Mouse (Mus musculus) kidney, embryonic 16.5 days (tissue): ENCODE results near the gene Fhod1. TPM values are rescaled to one million over a fixed set of nuclear protein-coding genes. Genes with fewer than 3 reads are reported as not detected.

ENCODE experiments used
- ATAC-seq: fragments of 200-750 bp; cut with Nextera tagmentation; 2 replicates; pipeline ENCODE4 v1.8.0; 2017; ENCODE audit warnings: moderate TSS enrichment; ENCODE audit not compliant: low FRiP score, low TSS enrichment
- H3K27ac ChIP-seq: fragments of 300-500 bp; sonication (generic); 2 replicates; pipeline ENCODE4 v1.5.1; 2014; ENCODE audit warnings: low read length
- H3K27me3 ChIP-seq: fragments of 300-500 bp; sonication (generic); 2 replicates; pipeline ENCODE4 v1.6.1; 2014; ENCODE audit warnings: low read length, control low read depth, mixed read lengths; ENCODE audit not compliant: insufficient read depth
- H3K36me3 ChIP-seq: fragments of 300-500 bp; sonication (generic); 2 replicates; pipeline ENCODE4 v1.6.1; 2014; ENCODE audit warnings: low read length, control low read depth, mixed read lengths; ENCODE audit not compliant: insufficient read depth
- H3K4me1 ChIP-seq: fragments of 300-500 bp; sonication (generic); 2 replicates; pipeline ENCODE4 v1.6.1; 2014; ENCODE audit warnings: low read length, control low read depth, mixed read lengths; ENCODE audit not compliant: insufficient read depth
- H3K4me2 ChIP-seq: fragments of 300-500 bp; sonication (generic); replicated peaks from 2 replicates; pipeline ENCODE4 v1.6.1; 2014; ENCODE audit warnings: low read depth, low read length
- H3K4me3 ChIP-seq: fragments of 300-500 bp; sonication (generic); 2 replicates; pipeline ENCODE4 v1.5.1; 2014; ENCODE audit warnings: mild to moderate bottlenecking, low read length
- H3K9ac ChIP-seq: fragments of 300-500 bp; sonication (generic); replicated peaks from 2 replicates; pipeline ENCODE4 v1.6.1; 2014; ENCODE audit warnings: low read length
- H3K9me3 ChIP-seq: fragments of 300-500 bp; sonication (generic); 2 replicates; pipeline ENCODE4 v1.6.1; 2016; ENCODE audit warnings: low read length, control low read depth
- WGBS: fragments of 180-500 bp; shearing (Covaris S2); extraction: QIAGEN DNeasy Blood & Tissue Kit; methylation state at CpG from one replicate; pipeline ENCODE4 v1.1.7; 2014; 5-methylcytosine and 5-hydroxymethylcytosine counted together
- polyA plus RNA-seq: library from polyadenylated mRNA; unstranded; fragments of >200 nt; fragmentation: Nextera tagmentation; extraction: Ambion mirVana; gene quantifications from 2 replicates; pipeline ENCODE4 v1.2.1, GENCODE M21; 2015

The Fhod1 gene
- polyA plus RNA-seq, 1 experiment from 2014 or later: 3.7 TPM

DNA sequence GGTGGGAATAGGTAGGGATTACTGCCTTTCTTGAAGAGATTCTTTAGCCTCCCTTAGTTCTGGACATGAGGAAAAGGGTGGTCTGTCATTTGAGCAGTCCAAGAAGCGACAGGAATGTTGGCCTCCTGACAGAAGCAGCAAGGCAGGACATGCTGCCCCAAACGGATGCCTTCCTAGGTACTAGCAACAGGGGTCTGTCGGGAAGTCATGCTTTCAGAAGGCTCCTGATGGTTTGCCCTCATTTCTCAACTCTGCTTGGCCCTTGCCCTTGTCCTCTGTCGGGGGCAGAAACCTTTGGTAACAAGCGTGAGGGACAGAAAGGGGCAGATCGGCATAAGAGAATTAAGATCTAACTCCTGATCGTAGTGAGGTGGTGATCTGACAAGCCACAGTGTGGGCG lies 37.6 kb downstream of the Fhod1 start:
- Histone ChIP-seq H3K36me3 (peaks cover 68% of the 10 kb centered on the region), H3K9me3 (no peaks in the 10 kb centered on the region), H3K9ac (no peak overlapping the region), H3K4me2 (no peak overlapping the region), H3K27me3 (no peaks in the 10 kb centered on the region), H3K27ac (no peak overlapping the region), H3K4me3 (no peak overlapping the region), H3K4me1 (peaks cover 15% of the 10 kb centered on the region)
- 77% methylated on average over 8 of the region's 8 CpGs for WGBS
- ATAC-seq: no peak

DNA sequence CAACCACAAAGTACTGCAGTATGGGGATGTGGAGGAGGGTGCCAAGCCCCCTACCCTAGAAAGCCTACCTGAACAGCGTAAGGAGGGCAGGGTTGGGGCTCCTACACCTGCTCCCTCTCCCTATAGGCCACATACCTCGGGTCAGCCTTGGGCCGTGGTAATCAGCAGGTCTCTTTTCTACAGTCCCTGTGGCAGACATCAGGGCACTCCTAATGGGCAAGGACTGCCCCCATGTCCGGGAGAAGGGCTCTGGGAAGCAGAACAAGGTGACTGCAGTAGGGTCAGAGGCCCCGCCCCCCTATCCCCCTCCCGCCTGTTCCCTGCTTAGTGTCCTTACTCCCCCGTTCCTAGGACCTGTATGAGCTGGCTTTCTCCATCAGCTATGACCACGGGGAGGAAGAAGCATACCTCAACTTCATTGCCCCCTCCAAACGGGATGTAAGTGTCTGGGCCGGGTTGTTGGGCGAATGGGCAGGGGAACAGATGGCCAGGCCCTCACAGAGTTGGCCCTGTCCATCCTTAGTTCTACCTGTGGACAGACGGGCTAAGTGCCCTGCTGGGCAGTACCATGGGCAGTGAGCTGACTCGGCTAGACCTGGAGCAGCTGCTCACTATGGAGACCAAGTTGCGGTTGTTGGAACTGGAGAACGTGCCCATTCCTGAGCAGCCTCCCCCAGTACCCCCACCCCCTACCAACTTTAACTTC lies 38.5 kb downstream of the Fhod1 start:
- no peak for ATAC-seq
- 72% methylated on average over 15 of the region's 15 CpGs for WGBS
- Histone ChIP-seq H3K27me3 (no peaks in the 10 kb centered on the region), H3K4me3 (no peak overlapping the region), H3K4me1 (peaks cover 23% of the 10 kb centered on the region), H3K9ac (no peak overlapping the region), H3K36me3 (peaks cover 65% of the 10 kb centered on the region), H3K27ac (no peak overlapping the region), H3K9me3 (no peaks in the 10 kb centered on the region), H3K4me2 (no peak overlapping the region)

DNA sequence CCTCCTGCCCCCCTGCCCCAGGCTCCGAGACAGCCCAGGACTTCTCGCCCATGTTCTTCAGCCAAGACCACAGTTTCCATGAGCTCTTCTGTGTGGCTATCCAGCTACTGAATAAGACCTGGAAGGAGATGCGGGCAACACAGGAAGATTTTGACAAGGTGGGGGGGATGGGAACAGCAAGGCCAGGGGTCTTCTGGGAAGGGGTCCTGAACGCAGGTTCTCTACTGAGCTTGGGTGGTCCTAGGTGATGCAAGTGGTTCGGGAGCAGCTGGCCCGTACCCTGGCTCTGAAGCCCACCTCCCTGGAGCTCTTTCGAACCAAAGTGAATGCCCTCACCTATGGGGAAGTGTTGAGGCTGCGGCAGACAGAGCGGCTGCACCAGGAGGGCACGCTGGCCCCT lies 39.3 kb downstream of the Fhod1 start:
- no peak overlapping the region for H3K27ac ChIP-seq
- no peaks in the 10 kb centered on the region for H3K27me3 ChIP-seq
- H3K4me2 ChIP-seq: no peak overlapping the region
- 96% methylated on average over 10 of the region's 10 CpGs for WGBS
- peaks cover 64% of the 10 kb centered on the region for H3K36me3 ChIP-seq
- no peak overlapping the region for H3K9ac ChIP-seq
- ATAC-seq: no peak
- peaks cover 24% of the 10 kb centered on the region for H3K4me1 ChIP-seq
- no peak overlapping the region for H3K4me3 ChIP-seq
- no peaks in the 10 kb centered on the region for H3K9me3 ChIP-seq

DNA sequence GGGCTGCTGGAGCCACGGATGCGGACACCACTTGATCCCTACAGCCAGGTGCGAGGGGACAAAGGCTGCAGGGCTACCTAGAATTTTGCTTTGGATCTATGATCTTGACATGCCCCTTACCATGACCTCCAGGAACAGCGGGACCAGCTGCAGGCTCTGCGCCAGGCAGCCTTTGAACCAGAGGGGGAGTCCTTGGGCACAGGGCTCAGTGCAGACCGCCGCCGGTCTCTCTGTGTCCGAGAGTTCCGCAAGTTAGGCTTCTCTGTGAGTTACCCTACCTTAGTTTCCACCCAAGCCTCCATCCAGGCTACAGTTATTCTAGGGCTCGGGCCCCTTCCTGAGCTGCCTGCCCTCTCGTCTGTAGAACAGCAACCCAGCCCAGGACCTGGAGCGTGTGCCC lies 40.1 kb downstream of the Fhod1 start:
- 94% methylated on average over 13 of the region's 13 CpGs for WGBS
- Histone ChIP-seq H3K36me3 (peaks cover 62% of the 10 kb centered on the region), H3K4me1 (peaks cover 24% of the 10 kb centered on the region), H3K27me3 (no peaks in the 10 kb centered on the region), H3K9ac (no peak overlapping the region), H3K27ac (no peak overlapping the region), H3K4me3 (no peak overlapping the region), H3K4me2 (no peak overlapping the region), H3K9me3 (no peaks in the 10 kb centered on the region)
- no peak for ATAC-seq

DNA sequence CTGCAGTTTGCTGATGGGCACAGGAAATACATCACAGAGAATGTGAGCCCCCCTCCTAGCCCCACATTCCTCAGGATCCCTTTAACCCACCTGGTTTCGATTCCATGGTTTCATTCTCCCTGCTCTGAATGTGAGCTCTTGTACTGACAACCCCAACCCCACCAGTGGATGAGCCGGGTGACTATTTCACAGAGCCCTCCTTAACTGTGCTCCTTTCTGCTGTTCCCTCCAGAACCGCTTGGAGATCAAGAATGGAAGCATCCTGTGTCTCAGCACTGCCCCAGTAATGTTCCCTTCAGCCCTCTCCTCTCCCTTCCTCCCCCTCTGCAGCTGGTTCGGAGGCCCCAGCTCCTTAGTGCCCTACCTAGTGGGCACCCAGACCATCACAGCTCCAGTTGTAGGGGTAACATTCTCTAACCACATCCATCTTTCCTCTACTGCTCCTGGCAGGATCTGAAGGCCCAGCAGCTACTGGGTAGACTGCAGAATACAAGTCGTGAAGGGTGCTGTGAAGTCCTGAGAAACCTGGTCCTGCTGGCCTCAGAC lies 41.5 kb downstream of the Fhod1 start:
- H3K4me1 ChIP-seq: peaks cover 24% of the 10 kb centered on the region
- H3K9ac ChIP-seq: peak overlapping the region; percentile 65
- H3K27me3 ChIP-seq: no peaks in the 10 kb centered on the region
- ATAC-seq: peak; percentile 28
- 52% methylated on average over 5 of the region's 5 CpGs for WGBS
- H3K4me2 ChIP-seq: peak overlapping the region; percentile 63
- H3K36me3 ChIP-seq: peaks cover 66% of the 10 kb centered on the region
- peak overlapping the region; percentile 44 for H3K4me3 ChIP-seq
- H3K9me3 ChIP-seq: no peaks in the 10 kb centered on the region
- peak overlapping the region; percentile 32; the same call in 1 of the 2 replicates for H3K27ac ChIP-seq

DNA sequence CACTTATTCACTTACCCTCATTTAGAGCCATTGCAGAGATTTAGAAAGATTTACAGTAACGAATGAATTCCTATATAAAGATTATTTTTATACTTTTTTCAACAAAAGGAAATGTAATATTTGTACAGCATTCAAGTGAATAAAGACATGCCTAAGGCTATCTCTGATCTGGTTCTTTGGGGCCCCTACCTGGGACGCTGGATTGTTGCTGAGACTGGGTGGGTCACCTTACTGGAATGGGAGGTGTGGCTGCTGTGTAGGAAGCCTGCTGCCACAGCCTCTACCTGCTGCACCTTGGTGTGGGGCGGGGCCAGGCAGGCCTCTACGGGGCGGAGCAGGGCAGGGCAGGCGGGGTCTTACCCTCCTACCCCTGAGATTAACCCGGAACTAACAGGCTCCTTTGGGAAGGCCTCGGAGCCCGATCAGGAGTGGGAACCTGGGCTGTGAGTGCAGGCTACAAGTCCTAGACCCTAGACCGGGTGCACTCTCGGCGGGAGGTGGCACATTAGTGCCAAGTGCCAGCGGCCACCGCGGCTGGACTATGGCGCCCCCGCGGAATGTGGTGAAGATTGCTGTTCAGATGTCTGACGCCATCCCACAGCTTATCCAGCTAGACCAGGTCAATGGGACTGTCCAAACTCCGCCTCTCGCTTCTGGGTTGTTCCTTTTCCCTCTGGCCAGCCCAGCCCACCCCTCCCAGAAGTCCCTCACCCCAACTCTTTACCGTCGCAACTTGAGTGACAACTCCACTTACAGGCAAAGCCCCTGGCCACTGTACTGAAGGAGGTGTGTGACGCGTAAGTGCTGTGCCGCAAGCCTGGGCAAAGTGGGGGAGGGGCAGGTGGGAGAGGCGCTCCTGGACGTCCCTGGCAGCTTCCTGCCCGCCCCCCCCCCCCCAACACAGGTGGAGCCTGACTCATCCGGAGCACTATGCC lies 42.3 kb downstream of the Fhod1 start, which contains the start of gene Elmo3:
Gene Elmo3 (plus strand): TSS at position 391 of the 935 bp plus-strand sequence.
- Histone ChIP-seq H3K4me1 (peaks cover 24% of the 10 kb centered on the region), H3K4me3 (peak within 1 kb of the TSS; percentile 44), H3K36me3 (peaks cover 72% of the 10 kb centered on the region), H3K27me3 (no peaks in the 10 kb centered on the region), H3K9ac (peak within 1 kb of the TSS; percentile 65), H3K27ac (peak within 1 kb of the TSS; percentile 82), H3K4me2 (peak within 1 kb of the TSS; percentile 63), H3K9me3 (no peaks in the 10 kb centered on the region)
- ATAC-seq: peak; percentile 94
- 4% methylated on average over 29 of the region's 30 CpGs for WGBS

DNA sequence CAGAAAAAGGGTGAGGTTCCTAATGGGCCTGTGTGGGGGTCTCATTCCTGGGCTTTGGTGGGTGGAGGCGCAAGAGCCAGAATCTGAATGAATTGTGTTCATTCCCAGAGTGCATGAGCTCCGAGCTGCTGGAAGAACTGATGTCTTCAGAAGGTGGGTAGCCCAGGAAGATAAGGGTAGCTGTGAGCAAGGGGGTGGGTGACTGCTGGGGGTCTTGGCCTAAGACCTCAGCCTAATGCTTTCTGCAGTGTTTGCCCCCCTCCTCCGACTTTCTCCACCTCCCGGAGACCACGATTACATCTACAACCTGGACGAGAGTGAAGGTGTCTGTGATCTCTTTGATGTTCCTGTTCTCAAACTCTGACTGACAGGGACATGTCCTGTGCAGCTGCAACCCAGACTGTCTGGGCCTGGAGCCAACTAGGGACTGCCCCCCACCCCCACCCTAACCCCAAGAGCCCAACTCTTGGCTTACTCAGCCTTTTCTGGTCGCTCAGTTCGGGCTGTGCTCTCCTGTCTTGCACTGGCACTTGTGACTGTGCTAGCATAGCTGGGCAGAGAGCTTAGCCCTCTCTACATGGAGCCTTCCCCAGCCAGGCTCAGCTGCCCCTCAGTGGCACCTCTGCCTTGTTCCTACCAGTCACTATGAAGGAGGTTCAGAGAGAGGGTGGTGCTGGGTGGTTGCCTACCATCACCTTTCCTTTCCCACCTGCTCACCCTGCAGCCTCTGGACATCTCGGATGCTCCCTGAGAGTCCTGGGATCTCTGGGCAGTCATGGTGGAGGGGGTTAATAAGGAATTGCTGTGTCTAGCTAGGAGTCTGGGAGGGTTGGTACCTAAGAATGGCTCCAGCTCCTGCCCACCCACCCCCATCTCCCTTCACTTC lies 43.2 kb downstream of the Fhod1 start:
- H3K9me3 ChIP-seq: no peaks in the 10 kb centered on the region
- no peak for ATAC-seq
- H3K9ac ChIP-seq: no peak overlapping the region
- peaks cover 24% of the 10 kb centered on the region for H3K4me1 ChIP-seq
- no peaks in the 10 kb centered on the region for H3K27me3 ChIP-seq
- H3K4me3 ChIP-seq: no peak overlapping the region
- peaks cover 77% of the 10 kb centered on the region for H3K36me3 ChIP-seq
- peak overlapping the region; percentile 55 for H3K27ac ChIP-seq
- H3K4me2 ChIP-seq: no peak overlapping the region
- 64% methylated on average over 9 of the region's 9 CpGs for WGBS

DNA sequence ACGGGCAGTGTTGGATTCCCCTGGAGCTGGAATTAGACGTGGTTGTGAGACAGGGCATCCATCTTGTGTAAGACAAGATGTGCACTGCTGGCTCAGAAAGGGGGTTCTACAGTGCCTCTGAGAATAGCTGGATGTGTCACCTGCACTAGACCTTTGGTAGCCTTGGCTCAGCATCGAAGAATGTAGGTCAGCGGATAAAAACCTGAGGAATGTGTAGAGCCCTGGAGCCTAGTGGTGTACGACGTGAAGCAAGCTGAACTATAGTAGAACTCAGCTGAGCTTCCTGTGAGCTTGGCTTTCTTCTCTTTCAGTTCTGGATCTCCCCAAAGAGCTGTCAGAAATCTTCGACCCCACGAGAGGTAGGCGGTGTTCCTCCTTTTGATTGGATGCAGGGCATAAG lies 43.9 kb downstream of the Fhod1 start:
- Histone ChIP-seq H3K27ac (no peak overlapping the region), H3K4me2 (no peak overlapping the region), H3K4me3 (no peak overlapping the region), H3K27me3 (no peaks in the 10 kb centered on the region), H3K9ac (no peak overlapping the region), H3K36me3 (peaks cover 74% of the 10 kb centered on the region), H3K9me3 (no peaks in the 10 kb centered on the region), H3K4me1 (peaks cover 27% of the 10 kb centered on the region)
- WGBS: 80% methylated on average over 9 of the region's 9 CpGs
- ATAC-seq: no peak

DNA sequence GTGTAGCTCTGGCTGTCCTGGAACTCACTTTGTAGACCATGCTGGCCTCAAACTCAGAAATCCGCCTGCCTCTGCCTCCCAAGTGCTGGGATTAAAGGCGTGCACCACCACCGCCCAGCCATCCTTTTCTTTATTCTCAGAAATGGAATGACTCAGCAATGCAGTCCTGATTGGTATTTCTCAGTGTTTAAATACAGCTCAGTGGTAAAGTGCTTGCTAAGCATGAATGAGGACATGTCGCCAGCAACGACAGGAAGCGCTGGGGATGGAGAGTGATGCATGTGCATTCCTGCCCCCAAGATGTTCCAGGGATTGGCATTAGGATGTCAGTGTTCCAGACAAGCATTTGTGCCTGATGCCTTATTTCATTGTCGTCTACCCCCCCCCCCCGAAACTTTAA lies 44.4 kb downstream of the Fhod1 start:
- peaks cover 32% of the 10 kb centered on the region for H3K4me1 ChIP-seq
- no peak overlapping the region for H3K4me3 ChIP-seq
- H3K4me2 ChIP-seq: no peak overlapping the region
- H3K9ac ChIP-seq: no peak overlapping the region
- H3K36me3 ChIP-seq: peaks cover 71% of the 10 kb centered on the region
- H3K27me3 ChIP-seq: no peaks in the 10 kb centered on the region
- H3K9me3 ChIP-seq: no peaks in the 10 kb centered on the region
- ATAC-seq: no peak
- H3K27ac ChIP-seq: no peak overlapping the region
- 86% methylated on average over 8 of the region's 8 CpGs for WGBS
